Mouse (Mus musculus) cerebellum, adult 2 months (tissue): ENCODE data around the gene Vmn2r87.

Source experiments
- CTCF ChIP-seq: fragments of 200-500 bp; IDR thresholded peaks from 2 replicates; pipeline ENCODE4 v1.5.1; 2011; ENCODE audit warnings: low read depth, mild to moderate bottlenecking, control low read depth, low read length, moderate library complexity, borderline replicate concordance; ENCODE audit not compliant: insufficient read depth
- POLR2A ChIP-seq: fragments of 200-500 bp; IDR thresholded peaks from 2 replicates; pipeline ENCODE4 v1.6.1; 2011; ENCODE audit warnings: low read length, control low read depth, borderline replicate concordance; ENCODE audit not compliant: insufficient read depth

DNA sequence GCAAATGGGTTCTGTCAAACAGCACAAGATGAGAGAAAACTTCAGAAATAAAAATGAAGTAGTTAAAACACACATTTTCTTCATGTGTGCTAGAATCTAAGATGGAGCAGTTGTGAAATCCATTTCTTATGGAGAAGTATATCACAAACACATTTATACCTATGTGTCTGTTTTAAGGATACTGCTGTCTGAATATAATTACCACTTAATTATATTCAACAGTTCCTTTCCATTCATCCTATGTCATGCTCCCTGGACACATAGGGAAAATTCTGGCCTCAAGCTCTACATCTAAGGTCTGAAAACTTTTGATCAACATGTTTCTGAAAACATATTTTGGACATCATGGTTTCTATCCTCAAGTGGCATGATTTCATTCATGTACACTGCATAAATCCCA lies at the start of gene Vmn2r87:
- TF ChIP-seq POLR2A (no peak), CTCF (no peak)
